Mouse (Mus musculus): Measurements from ENCODE around the gene Blmh. TPM values are rescaled to one million over a fixed set of nuclear protein-coding genes. Genes with fewer than 3 reads are reported as not detected.

The Blmh gene
- polyA plus RNA-seq (2012; fragmentation: generic; extraction: Trizol) = 58.3 TPM

DNA sequence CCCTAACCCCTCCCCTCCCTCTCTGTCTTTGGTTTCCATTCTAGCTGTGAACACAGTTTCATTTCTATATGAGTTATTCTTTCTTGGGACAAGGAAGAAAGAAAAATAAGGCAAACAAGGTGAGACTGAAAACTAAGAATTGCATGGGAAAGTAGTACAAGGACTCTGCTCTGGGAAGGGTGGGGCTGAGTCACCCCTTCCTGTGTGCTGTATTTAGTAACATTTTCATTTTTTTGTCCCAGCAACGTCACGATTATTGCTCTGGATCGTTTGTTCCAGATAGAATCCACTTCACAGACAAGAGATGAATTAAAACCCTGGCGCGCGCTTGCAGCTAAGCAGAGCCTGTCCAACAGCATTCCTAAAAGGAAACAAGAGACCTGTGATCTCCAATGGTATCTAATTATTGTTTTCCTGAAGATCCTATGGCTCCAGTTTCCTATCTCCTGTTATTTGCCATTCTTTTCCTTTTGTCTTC lies at the start of gene Blmh:
Gene Blmh (plus strand): TSS at position 51 of the 478 bp plus-strand sequence.
- no peaks in the 10 kb centered on the region for H3K36me3 ChIP-seq (ENCODE audit: control insufficient read depth, insufficient read depth)
- H3ac ChIP-seq (ENCODE audit: control insufficient read depth, insufficient read length) = no peak within 1 kb of the TSS
- no peak within 1 kb of the TSS for H3K4me3 ChIP-seq
- H3K27me3 ChIP-seq (ENCODE audit: control insufficient read depth, insufficient read depth, insufficient read length) = no peaks in the 10 kb centered on the region
- peak within 1 kb of the TSS; percentile 50 for H3K4me2 ChIP-seq (ENCODE audit: low read depth)
- no peaks in the 10 kb centered on the region for H3K79me2 ChIP-seq (ENCODE audit: control insufficient read depth, insufficient read depth)
- TF ChIP-seq POLR2A (IDR thresholded peaks at IDR 0.05; ENCODE audit: insufficient read length, low read depth) = no peak
- TF ChIP-seq POLR2AphosphoS2 (IDR thresholded peaks at IDR 0.05; ENCODE audit: insufficient read length, low read depth) = no peak
- TF ChIP-seq CEBPB (IDR thresholded peaks at IDR 0.05; ENCODE audit: insufficient read depth, poor library complexity, severe bottlenecking) = no peak
- TF ChIP-seq TCF12 (IDR thresholded peaks at IDR 0.05; ENCODE audit: insufficient read depth, poor library complexity, severe bottlenecking) = no peak
- no peak for TF ChIP-seq USF1 (IDR thresholded peaks at IDR 0.05; ENCODE audit: low read depth)
- TF ChIP-seq MYOG (IDR thresholded peaks at IDR 0.05; ENCODE audit: control insufficient read depth in 1 of 3, insufficient read depth in 1 of 3, insufficient read length in 2 of 3, low read depth in 2 of 3) = no peak
- no peak for TF ChIP-seq TCF3 (IDR thresholded peaks at IDR 0.05; ENCODE audit: insufficient read length, low read depth)

DNA sequence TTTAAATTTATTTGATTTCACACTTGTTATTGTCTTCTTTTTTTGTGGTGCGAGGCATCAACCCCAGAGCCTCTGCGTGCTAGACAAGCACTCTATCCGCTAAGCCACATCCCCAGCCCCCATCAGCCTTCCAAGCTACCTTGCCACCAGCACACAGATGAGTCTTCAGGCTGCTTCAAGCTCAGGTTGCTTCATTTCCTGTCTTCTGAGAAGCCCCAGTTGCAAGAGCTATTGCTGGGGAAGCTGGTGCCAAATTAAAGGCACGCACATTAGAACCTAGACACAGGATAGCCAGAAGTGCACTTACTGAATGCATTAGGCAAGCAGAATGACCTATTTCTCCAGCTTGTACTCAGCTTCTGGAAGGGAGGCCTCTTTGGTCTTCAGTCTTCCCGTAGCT lies 44.8 kb upstream of the Blmh start:
- Histone ChIP-seq H3K4me2 (ENCODE audit: low read depth) (no peak overlapping the region), H3K36me3 (ENCODE audit: control insufficient read depth, insufficient read depth) (no peaks in the 10 kb centered on the region), H3K4me3 (no peak overlapping the region), H3K79me2 (ENCODE audit: control insufficient read depth, insufficient read depth) (no peaks in the 10 kb centered on the region), H3ac (ENCODE audit: control insufficient read depth, insufficient read length) (no peak overlapping the region), H3K27me3 (ENCODE audit: control insufficient read depth, insufficient read depth, insufficient read length) (no peaks in the 10 kb centered on the region)
- TF ChIP-seq CEBPB (IDR thresholded peaks at IDR 0.05; ENCODE audit: insufficient read depth, poor library complexity, severe bottlenecking) (no peak), E2F4 (IDR thresholded peaks at IDR 0.05; ENCODE audit: insufficient read depth) (no peak), POLR2AphosphoS2 (IDR thresholded peaks at IDR 0.05; ENCODE audit: insufficient read length, low read depth) (no peak), USF1 (IDR thresholded peaks at IDR 0.05; ENCODE audit: low read depth) (no peak), MAX (IDR thresholded peaks at IDR 0.05; ENCODE audit: low read depth) (no peak), MYOG (IDR thresholded peaks at IDR 0.05; ENCODE audit: control insufficient read depth in 1 of 3, insufficient read depth in 1 of 3, insufficient read length in 2 of 3, low read depth in 2 of 3) (no peak), POLR2A (IDR thresholded peaks at IDR 0.05; ENCODE audit: insufficient read length, low read depth) (no peak), REST (IDR thresholded peaks at IDR 0.05; ENCODE audit: insufficient read depth, insufficient read length) (no peak), SRF (IDR thresholded peaks at IDR 0.05; ENCODE audit: control insufficient read depth, insufficient read length, low read depth) (no peak), TCF3 (IDR thresholded peaks at IDR 0.05; ENCODE audit: insufficient read length, low read depth) (no peak), MYOD1 (IDR thresholded peaks at IDR 0.05; ENCODE audit: control insufficient read depth in 1 of 3, insufficient read length in 2 of 3, low read depth in 2 of 3) (no peak), TCF12 (IDR thresholded peaks at IDR 0.05; ENCODE audit: insufficient read depth, poor library complexity, severe bottlenecking) (no peak)

DNA sequence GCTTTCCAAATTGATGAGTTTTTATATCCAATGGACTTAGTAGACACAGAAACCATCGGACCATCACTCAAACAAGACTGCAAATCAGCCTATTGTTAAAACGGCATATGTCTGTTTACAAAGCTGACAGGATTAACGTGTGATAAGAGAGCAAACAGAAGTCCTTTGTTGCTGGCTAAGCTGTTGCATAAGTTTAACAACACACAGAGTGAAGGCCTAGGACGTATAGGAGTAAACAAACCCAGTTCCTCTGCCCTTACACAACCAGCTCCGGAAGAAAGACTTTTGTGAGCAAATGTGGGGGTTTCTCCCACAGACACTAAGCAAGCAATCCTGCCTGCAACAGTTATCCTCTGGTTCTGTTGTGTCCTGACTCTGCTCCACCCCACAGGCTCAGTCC lies 40.2 kb upstream of the Blmh start:
- no peak overlapping the region for H3K4me3 ChIP-seq
- H3K36me3 ChIP-seq (ENCODE audit: control insufficient read depth, insufficient read depth) = no peaks in the 10 kb centered on the region
- no peaks in the 10 kb centered on the region for H3K79me2 ChIP-seq (ENCODE audit: control insufficient read depth, insufficient read depth)
- H3ac ChIP-seq (ENCODE audit: control insufficient read depth, insufficient read length) = no peak overlapping the region
- no peaks in the 10 kb centered on the region for H3K27me3 ChIP-seq (ENCODE audit: control insufficient read depth, insufficient read depth, insufficient read length)
- TF ChIP-seq USF1 (IDR thresholded peaks at IDR 0.05; ENCODE audit: low read depth) (no peak), POLR2AphosphoS2 (IDR thresholded peaks at IDR 0.05; ENCODE audit: insufficient read length, low read depth) (no peak), POLR2A (IDR thresholded peaks at IDR 0.05; ENCODE audit: insufficient read length, low read depth) (no peak), E2F4 (IDR thresholded peaks at IDR 0.05; ENCODE audit: insufficient read depth) (no peak), MYOG (IDR thresholded peaks at IDR 0.05; ENCODE audit: control insufficient read depth in 1 of 3, insufficient read depth in 1 of 3, insufficient read length in 2 of 3, low read depth in 2 of 3) (no peak), TCF12 (IDR thresholded peaks at IDR 0.05; ENCODE audit: insufficient read depth, poor library complexity, severe bottlenecking) (no peak), TCF3 (IDR thresholded peaks at IDR 0.05; ENCODE audit: insufficient read length, low read depth) (no peak), MAX (IDR thresholded peaks at IDR 0.05; ENCODE audit: low read depth) (no peak), SRF (IDR thresholded peaks at IDR 0.05; ENCODE audit: control insufficient read depth, insufficient read length, low read depth) (no peak), REST (IDR thresholded peaks at IDR 0.05; ENCODE audit: insufficient read depth, insufficient read length) (no peak), MYOD1 (IDR thresholded peaks at IDR 0.05; ENCODE audit: control insufficient read depth in 1 of 3, insufficient read length in 2 of 3, low read depth in 2 of 3) (no peak), CEBPB (IDR thresholded peaks at IDR 0.05; ENCODE audit: insufficient read depth, poor library complexity, severe bottlenecking) (no peak)
- H3K4me2 ChIP-seq (ENCODE audit: low read depth) = no peak overlapping the region

DNA sequence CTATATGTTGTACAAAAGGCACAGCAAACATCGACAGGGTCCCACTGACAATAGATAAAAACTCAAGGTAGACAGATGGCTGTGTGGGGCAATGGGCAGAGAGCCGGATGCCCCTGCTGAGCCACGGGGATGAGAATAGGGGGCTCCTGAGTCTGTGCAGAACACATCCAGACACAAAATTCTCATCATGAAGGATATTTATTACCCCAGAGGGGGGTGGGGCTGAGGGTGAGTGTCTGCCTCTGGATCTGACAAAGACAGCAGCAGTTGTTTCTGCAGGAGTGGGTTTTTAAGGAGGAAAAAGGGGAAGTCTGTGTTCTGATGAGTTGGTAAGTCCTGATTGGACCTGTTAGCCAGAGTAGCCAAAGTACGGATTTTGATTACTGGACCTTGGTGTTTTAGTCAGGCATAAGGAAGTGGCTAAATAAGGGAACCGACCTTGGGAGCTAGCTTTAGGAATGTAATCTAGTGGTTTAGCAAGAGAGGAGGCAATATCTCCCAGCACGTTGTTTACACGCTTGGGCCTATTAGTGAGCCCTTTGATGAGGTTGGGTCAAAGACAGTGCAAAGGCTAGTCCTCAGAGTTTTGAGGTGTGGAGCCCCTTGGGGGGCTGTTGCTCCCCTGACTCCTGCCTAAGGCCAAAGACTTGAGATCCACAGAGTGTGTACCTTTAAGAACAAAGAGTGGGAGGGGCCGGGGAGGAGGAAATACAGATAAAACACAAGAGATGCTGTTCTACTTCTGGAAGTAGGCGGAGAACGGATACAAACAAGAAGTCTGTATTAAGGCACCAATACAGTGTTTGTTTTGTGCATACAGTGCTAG lies 35.1 kb upstream of the Blmh start:
- H3K4me2 ChIP-seq (ENCODE audit: low read depth) = no peak overlapping the region
- no peaks in the 10 kb centered on the region for H3K27me3 ChIP-seq (ENCODE audit: control insufficient read depth, insufficient read depth, insufficient read length)
- no peak overlapping the region for H3ac ChIP-seq (ENCODE audit: control insufficient read depth, insufficient read length)
- no peaks in the 10 kb centered on the region for H3K36me3 ChIP-seq (ENCODE audit: control insufficient read depth, insufficient read depth)
- TF ChIP-seq TCF3 (IDR thresholded peaks at IDR 0.05; ENCODE audit: insufficient read length, low read depth) (no peak), POLR2AphosphoS2 (IDR thresholded peaks at IDR 0.05; ENCODE audit: insufficient read length, low read depth) (no peak), TCF12 (IDR thresholded peaks at IDR 0.05; ENCODE audit: insufficient read depth, poor library complexity, severe bottlenecking) (no peak), MYOD1 (IDR thresholded peaks at IDR 0.05; ENCODE audit: control insufficient read depth in 1 of 3, insufficient read length in 2 of 3, low read depth in 2 of 3) (no peak), MYOG (IDR thresholded peaks at IDR 0.05; ENCODE audit: control insufficient read depth in 1 of 3, insufficient read depth in 1 of 3, insufficient read length in 2 of 3, low read depth in 2 of 3) (no peak)
- H3K4me3 ChIP-seq = no peak overlapping the region
- H3K79me2 ChIP-seq (ENCODE audit: control insufficient read depth, insufficient read depth) = no peaks in the 10 kb centered on the region

All from myocyte (in vitro differentiated cells).